Mouse (Mus musculus): ENCODE measurements around the gene 0610037L13Rik.

The 0610037L13Rik gene

DNA sequence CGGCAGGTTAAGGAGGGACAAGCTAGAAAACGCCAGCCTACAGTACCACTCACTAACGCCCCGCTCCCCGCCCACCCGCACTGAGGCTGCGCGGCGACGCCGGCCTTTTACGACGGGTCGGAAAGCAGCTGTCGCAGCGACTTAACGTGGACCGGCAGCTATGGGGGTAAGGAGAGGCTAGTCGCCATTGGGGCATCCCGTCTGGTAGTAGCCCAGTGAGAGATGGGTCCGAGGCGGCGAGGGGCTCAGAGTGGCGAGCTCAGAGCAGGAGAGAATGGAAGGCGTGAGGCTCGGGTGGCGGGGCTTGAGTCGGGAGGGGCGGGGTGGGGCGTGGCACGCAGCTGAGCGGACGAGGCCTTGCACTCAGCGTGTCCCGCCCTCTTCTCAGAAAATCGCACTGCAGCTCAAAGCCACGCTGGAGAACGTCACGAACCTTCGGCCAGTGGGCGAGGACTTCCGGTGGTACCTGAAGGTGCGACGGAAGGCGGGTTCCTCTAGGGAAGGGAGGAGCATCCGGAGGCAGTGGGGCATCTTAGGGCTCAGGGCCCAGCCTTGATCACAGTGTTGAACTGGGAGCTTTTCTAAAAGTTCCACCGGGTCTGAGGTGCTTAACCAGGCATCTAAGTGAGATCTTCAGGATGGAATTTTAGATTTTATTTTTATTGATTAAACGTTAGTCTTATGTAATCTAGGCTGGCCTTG lies at the start of gene 0610037L13Rik:
0610037L13Rik (plus strand) TSS at position 83 of the 702 bp plus-strand sequence.
- Histone ChIP-seq H3K27me3 (ENCODE audit: control insufficient read depth, insufficient read depth, low read length, poor library complexity, severe bottlenecking) (no peaks in the 10 kb centered on the region), H3K36me3 (ENCODE audit: control insufficient read depth, insufficient read depth, low read length, poor library complexity, severe bottlenecking) (no peaks in the 10 kb centered on the region)
- DNase-seq (ENCODE audit: low read depth, low spot score) = peak; percentile 97

DNA sequence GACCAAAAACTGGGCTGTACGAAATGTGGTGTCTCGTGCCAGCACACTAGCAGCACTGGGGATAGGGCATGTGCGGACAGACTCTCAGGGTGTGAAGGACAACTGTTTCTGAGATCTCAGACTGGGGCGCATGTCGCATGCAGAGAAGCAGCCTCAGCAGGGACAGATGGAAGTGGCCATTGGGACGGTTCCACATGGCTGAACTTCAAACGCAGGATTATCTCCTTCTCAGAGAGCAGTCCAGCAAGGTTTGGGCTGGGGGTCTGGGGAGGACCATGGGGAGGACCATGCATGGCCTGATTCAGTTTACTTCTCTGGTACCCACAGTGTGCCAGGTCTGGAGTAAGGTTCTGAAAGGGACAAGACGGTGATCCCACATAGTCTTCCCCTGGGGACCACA lies 45.9 kb upstream of the 0610037L13Rik start:
- no peak for DNase-seq (ENCODE audit: low read depth, low spot score)
- H3K27me3 ChIP-seq (ENCODE audit: control insufficient read depth, insufficient read depth, low read length, poor library complexity, severe bottlenecking) = no peaks in the 10 kb centered on the region
- H3K36me3 ChIP-seq (ENCODE audit: control insufficient read depth, insufficient read depth, low read length, poor library complexity, severe bottlenecking) = no peaks in the 10 kb centered on the region

DNA sequence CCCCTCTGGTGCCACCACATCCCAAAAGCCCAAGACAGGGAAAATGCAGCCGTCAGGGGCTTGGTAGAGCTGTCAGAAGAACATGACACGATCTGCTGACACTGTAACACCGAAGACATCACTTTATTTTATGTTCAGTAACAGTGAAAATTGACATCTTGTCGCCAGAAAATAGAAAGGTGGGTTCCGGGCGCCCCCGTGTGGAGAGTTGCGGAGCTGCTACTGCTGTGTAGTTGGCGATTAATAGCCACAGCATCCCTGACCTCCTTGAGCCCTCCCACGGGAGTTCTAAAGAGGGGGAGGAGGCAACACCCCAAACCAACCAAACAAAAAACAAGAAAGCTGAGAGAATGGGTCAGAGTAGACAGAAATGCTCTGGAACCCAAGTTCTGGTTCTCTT lies 44.6 kb upstream of the 0610037L13Rik start:
- Histone ChIP-seq H3K36me3 (ENCODE audit: control insufficient read depth, insufficient read depth, low read length, poor library complexity, severe bottlenecking) (no peaks in the 10 kb centered on the region), H3K27me3 (ENCODE audit: control insufficient read depth, insufficient read depth, low read length, poor library complexity, severe bottlenecking) (no peaks in the 10 kb centered on the region)
- DNase-seq (ENCODE audit: low read depth, low spot score) = peak; percentile 75

DNA sequence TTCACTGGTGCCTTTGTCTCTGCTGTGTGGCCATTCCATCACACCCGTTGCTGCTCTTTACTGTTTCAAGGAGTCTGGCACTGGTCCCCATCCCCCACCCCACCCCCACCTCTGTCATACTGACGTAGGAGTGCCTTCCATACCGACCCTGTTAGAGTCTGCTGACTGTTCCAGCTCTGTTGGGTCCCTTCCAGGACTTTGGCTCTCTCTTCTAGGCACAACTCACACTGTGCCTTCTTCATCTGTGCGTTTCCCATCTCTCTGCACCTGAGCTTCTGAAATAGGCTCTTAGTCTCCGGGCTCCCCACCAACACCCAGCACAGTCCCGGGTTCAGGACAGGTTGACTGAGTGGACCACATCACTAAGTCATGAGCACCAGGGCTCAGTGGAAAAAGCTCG lies 42.8 kb upstream of the 0610037L13Rik start:
- Histone ChIP-seq H3K27me3 (ENCODE audit: control insufficient read depth, insufficient read depth, low read length, poor library complexity, severe bottlenecking) (no peaks in the 10 kb centered on the region), H3K36me3 (ENCODE audit: control insufficient read depth, insufficient read depth, low read length, poor library complexity, severe bottlenecking) (no peaks in the 10 kb centered on the region)
- no peak for DNase-seq (ENCODE audit: low read depth, low spot score)

DNA sequence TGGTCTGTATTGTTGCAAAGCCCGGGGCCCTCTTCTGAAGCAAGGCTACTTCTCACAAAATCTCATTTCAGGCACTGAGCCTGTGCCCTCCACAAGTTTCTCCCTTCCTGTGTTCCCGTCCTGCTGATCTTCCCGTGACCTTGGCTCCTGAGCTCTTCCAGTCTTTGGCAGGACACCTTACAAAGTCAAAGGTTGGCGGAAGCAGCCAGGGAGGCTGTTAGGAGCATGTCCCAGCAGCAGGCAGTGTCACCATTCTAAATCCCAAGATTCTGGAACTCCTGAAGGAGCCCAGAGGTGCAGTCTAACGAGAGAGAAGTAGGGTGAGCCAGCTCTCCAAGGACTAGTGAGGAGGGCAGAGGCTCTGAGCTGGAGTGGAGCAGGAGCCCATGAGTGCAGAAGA lies 41.1 kb upstream of the 0610037L13Rik start:
- DNase-seq (ENCODE audit: low read depth, low spot score) = no peak
- Histone ChIP-seq H3K36me3 (ENCODE audit: control insufficient read depth, insufficient read depth, low read length, poor library complexity, severe bottlenecking) (no peaks in the 10 kb centered on the region), H3K27me3 (ENCODE audit: control insufficient read depth, insufficient read depth, low read length, poor library complexity, severe bottlenecking) (no peaks in the 10 kb centered on the region)

DNA sequence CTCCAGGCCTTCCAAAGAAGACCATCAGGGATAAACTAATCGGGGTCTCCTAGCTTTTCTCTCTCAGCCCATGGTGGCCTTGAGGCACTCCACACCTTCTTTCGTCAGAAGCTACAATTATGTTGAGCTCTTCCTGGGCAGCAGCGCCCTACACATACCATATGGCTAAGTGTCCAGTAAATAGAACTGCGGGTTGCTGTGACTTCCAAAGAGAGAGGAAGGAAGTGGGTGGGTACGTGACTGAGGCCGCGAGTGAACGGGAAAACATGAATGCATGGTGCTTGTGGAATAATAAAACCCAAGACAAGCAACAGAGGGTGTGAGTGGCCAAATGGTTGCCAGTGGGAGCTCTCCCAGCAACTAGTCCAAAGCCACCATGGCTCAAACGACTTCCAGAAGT lies 40.0 kb upstream of the 0610037L13Rik start:
- Histone ChIP-seq H3K27me3 (ENCODE audit: control insufficient read depth, insufficient read depth, low read length, poor library complexity, severe bottlenecking) (no peaks in the 10 kb centered on the region), H3K36me3 (ENCODE audit: control insufficient read depth, insufficient read depth, low read length, poor library complexity, severe bottlenecking) (no peaks in the 10 kb centered on the region)
- no peak for DNase-seq (ENCODE audit: low read depth, low spot score)

DNA sequence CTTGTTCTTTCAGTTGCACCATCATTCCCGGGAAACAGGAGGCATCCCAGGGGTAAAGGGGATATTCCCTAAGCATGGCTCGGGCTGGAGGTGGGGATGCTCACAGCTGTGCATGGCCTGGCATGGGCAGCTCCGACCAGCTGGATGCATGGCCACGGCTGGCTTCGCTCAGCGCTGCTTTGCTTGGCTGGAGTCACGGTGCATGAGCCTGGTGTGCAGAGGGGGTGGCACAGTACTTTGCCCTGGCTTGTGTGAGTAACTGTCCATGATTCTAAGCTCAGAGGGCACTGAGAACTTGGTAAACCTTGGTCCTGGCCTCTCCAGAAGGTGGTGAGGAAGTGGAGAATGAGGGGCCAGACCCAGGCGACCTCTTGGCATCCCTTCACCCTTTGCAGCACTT lies 39.5 kb upstream of the 0610037L13Rik start:
- Histone ChIP-seq H3K27me3 (ENCODE audit: control insufficient read depth, insufficient read depth, low read length, poor library complexity, severe bottlenecking) (no peaks in the 10 kb centered on the region), H3K36me3 (ENCODE audit: control insufficient read depth, insufficient read depth, low read length, poor library complexity, severe bottlenecking) (no peaks in the 10 kb centered on the region)
- no peak for DNase-seq (ENCODE audit: low read depth, low spot score)

DNA sequence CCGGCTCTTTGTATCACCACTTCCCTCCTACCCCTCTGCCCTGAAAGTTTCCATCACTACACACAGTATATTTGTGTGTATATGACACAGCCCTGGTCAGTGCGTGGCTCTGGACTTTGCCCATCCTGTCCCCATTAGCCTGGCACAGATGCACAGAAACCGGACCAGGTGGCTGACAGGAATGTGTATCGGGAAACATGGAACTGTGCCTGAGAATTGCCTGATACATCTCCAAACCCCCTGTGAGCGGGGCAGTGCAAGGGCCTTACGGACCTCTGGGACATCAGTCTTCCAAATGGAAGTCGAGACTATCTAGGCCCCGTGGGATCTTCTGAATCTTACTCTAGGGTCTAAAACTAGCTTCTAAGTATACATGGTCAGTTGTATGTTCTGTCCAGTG lies 36.3 kb upstream of the 0610037L13Rik start:
- Histone ChIP-seq H3K27me3 (ENCODE audit: control insufficient read depth, insufficient read depth, low read length, poor library complexity, severe bottlenecking) (no peaks in the 10 kb centered on the region), H3K36me3 (ENCODE audit: control insufficient read depth, insufficient read depth, low read length, poor library complexity, severe bottlenecking) (no peaks in the 10 kb centered on the region)
- no peak for DNase-seq (ENCODE audit: low read depth, low spot score)

DNA sequence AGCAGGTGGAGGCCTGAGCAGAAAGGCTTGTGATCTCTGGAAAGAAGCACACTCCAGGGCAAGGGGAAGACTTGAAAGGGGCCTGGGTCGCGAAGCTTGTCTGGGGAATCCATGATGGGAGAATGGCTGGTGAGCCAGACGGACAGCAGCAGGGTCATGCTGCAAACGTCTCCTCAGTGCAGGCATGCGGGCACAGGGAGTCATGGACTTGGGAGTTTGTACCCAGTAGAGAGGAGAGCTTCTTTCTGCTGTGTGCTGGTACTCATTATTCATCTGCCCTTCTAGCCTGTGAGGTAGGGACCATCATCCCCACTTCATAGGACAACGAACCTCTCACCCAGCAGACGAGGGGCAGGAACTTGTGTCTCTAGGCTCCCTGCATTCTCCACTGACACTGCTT lies 35.8 kb upstream of the 0610037L13Rik start:
- Histone ChIP-seq H3K27me3 (ENCODE audit: control insufficient read depth, insufficient read depth, low read length, poor library complexity, severe bottlenecking) (no peaks in the 10 kb centered on the region), H3K36me3 (ENCODE audit: control insufficient read depth, insufficient read depth, low read length, poor library complexity, severe bottlenecking) (no peaks in the 10 kb centered on the region)
- no peak for DNase-seq (ENCODE audit: low read depth, low spot score)

DNA sequence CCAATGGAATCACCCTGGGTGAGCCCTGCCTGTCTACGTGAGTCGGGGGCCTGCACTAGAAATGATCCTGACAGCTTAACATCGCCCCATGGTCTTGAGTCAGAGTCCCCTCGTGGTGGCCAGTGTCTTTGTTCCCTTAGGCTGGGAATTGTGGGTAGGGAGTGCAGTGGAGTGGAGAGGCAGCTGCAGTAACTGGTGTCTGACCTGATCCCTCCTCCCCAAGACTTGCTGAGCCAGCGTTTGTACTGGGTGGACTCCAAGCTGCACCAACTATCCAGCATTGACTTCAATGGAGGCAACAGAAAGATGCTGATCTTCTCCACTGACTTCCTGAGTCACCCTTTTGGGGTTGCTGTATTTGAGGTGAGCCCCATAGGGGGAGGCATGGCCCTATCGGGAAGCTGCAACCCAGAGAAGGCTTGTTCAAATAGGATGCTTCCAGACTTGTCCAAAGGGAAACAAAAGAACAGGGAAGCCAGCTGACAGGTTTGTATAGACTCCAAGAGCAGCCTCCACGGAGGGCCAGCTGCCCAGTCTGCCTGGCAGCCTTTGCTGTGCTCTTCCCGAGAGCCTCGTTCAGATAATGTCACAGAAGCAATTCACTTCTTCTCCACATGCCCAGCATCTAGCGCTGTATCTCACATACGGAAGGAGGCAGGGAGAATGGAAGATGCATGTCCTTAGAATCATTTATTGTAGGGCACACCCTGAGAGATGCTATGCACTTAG lies 32.5 kb upstream of the 0610037L13Rik start:
- DNase-seq (ENCODE audit: low read depth, low spot score) = no peak
- H3K27me3 ChIP-seq (ENCODE audit: control insufficient read depth, insufficient read depth, low read length, poor library complexity, severe bottlenecking) = no peaks in the 10 kb centered on the region
- H3K36me3 ChIP-seq (ENCODE audit: control insufficient read depth, insufficient read depth, low read length, poor library complexity, severe bottlenecking) = no peaks in the 10 kb centered on the region

DNA sequence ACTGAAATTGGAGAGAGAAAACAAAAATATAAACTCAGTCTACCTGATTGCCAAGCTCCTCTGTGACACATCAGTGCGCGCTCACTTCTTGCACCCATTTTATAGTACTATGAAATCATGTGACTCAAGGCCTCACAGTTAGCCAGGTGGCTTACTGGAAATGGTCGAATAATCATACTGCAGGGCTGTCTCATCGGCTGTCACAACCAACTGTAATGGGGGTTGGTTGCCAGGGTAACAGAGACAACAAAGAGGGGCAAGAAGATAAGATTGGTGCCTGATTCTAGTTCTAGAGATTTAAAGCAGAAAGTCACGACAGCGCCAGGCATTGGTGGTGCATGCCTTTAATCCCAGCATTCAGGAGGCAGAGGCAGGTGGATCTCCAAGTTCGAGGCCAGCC lies 30.6 kb upstream of the 0610037L13Rik start:
- H3K27me3 ChIP-seq (ENCODE audit: control insufficient read depth, insufficient read depth, low read length, poor library complexity, severe bottlenecking) = no peaks in the 10 kb centered on the region
- H3K36me3 ChIP-seq (ENCODE audit: control insufficient read depth, insufficient read depth, low read length, poor library complexity, severe bottlenecking) = no peaks in the 10 kb centered on the region
- no peak for DNase-seq (ENCODE audit: low read depth, low spot score)

DNA sequence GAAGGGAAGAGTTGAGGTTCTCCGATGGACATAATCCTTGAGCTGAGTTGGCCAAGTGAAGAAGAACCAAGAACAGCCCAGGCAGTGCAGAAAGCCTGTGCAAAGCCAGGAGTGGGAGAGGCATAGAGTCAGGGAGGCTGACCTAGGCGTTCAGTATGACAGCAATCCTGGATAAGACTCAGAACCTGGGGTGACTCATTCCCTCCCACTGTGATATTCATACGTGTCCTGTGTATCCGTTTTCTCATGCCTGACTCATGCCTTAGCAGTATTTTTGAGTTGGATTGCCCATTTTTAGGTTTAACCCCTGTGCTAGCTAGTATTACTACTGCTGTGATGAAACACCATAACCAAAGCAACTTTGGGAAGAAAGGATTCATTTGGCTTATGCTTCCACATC lies 24.7 kb upstream of the 0610037L13Rik start:
- DNase-seq (ENCODE audit: low read depth, low spot score) = no peak
- Histone ChIP-seq H3K36me3 (ENCODE audit: control insufficient read depth, insufficient read depth, low read length, poor library complexity, severe bottlenecking) (no peaks in the 10 kb centered on the region), H3K27me3 (ENCODE audit: control insufficient read depth, insufficient read depth, low read length, poor library complexity, severe bottlenecking) (no peaks in the 10 kb centered on the region)

DNA sequence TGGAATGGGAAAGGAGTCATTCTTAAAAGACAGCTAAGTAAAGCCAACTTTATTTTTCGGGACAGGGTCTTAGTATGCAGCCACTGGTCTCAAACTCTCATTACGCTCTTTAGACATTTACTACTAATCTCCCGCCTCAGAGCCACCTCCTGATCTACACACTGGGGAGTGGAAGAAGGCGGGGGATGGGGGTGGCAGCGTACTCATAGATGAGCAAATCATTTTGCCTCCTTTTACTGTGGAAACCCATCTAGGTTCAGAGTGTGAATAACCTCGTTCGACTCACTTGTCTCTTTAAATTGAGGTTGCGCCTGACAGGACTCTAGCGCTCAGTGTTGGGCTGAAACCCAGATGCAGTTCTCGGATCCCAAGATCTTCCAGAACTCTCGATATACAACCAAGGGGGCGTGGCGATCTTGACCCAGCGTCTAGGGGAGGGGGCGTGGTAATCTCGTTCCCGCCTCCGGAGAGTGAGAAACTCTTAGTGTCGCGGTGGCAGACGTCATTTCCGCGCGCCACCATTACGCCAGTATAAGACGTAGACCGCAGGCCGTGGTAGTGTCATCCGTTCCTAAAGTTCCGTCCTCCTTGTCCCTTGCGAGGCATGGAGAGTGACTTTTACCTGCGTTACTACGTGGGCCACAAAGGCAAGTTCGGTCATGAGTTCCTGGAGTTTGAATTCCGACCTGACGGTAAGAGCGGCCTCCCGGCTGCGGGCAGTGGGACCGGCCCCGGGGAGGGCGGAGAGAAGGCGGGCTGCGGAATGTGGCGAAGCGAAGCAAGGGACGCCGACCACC lies 10.2 kb upstream of the 0610037L13Rik start, which contains the start of gene Magoh:
Magoh (plus strand) TSS at position 502 of the 797 bp plus-strand sequence.
- peaks cover 1% of the 10 kb centered on the region; the same call in 1 of the 2 replicates for H3K36me3 ChIP-seq (ENCODE audit: control insufficient read depth, insufficient read depth, low read length, poor library complexity, severe bottlenecking)
- no peaks in the 10 kb centered on the region for H3K27me3 ChIP-seq (ENCODE audit: control insufficient read depth, insufficient read depth, low read length, poor library complexity, severe bottlenecking)
- peak; percentile 97 for DNase-seq (ENCODE audit: low read depth, low spot score)

DNA sequence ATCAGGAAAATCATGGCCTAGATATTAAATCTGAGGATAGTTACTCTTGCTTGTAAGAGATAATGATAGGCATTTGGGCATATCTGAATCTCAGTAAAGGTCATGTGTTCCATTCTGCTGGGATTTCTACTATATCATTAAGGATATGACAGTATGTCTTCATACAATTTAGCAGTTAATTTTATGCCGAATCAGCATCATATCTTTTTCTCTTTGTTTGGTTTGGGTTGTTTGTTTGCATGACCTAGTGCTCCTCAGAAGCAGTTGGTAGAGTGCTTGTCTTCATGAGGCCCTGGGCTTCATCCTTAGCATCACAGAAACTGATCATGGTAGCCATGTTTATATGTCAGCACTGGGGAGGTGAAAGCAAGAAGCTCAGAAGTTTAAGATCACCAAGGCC lies 8.0 kb upstream of the 0610037L13Rik start:
- H3K27me3 ChIP-seq (ENCODE audit: control insufficient read depth, insufficient read depth, low read length, poor library complexity, severe bottlenecking) = no peaks in the 10 kb centered on the region
- DNase-seq (ENCODE audit: low read depth, low spot score) = no peak
- H3K36me3 ChIP-seq (ENCODE audit: control insufficient read depth, insufficient read depth, low read length, poor library complexity, severe bottlenecking) = peaks cover 3% of the 10 kb centered on the region; the same call in 1 of the 2 replicates

DNA sequence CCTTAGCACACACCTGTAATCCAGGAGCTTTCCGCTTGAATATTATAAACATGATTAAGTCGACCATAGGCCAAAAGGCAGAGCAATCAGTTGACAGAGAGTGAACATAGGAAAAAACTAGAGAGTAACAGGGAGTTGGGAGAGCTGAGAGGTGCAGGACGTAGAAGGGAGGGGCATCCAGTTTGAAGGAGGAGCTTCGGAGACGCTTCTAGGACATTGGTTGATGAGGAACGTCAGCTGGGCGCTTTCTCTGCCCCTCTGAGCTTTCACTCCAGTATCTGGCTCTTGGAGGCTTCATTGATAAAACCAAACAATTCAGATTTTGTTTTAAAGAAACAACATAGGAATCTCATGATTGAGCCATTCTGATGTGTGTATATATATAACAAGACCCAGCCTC lies 3.2 kb upstream of the 0610037L13Rik start:
- no peak for DNase-seq (ENCODE audit: low read depth, low spot score)
- H3K36me3 ChIP-seq (ENCODE audit: control insufficient read depth, insufficient read depth, low read length, poor library complexity, severe bottlenecking) = peaks cover 3% of the 10 kb centered on the region; the same call in 1 of the 2 replicates
- H3K27me3 ChIP-seq (ENCODE audit: control insufficient read depth, insufficient read depth, low read length, poor library complexity, severe bottlenecking) = no peaks in the 10 kb centered on the region
